Mouse (Mus musculus) liver, embryonic 13.5 days (tissue): ENCODE measurements at regions not wholly inside any gene's neighbourhood (a gene's known extent, or its start where the extent isn't known, plus 50 kb on each side); places are given as distances from the start of the nearest gene placed in this dataset.
"Not testable (repeated sequence)": the region's sequence is repeated elsewhere in the genome, so short reads cannot be mapped to it uniquely, and the experiment has no call there.

Experiments
- ATAC-seq: fragments of 200-750 bp; cut with Nextera tagmentation; 2 replicates; pipeline ENCODE4 v1.8.0; 2017; ENCODE audit warnings: low read depth, mild to moderate bottlenecking, moderate number of reproducible peaks, moderate library complexity
- DNase-seq: peaks from one replicate; pipeline ENCODE4 v3.0.0; 2022
- H3K27ac ChIP-seq: fragments of 300-500 bp; sonication (generic); 2 replicates; pipeline ENCODE4 v1.5.1; 2015; ENCODE audit warnings: moderate library complexity, mild to moderate bottlenecking, inconsistent platforms
- H3K27me3 ChIP-seq: fragments of 300-500 bp; sonication (generic); 2 replicates; pipeline ENCODE4 v1.6.1; 2015; ENCODE audit warnings: mild to moderate bottlenecking, inconsistent platforms
- H3K36me3 ChIP-seq: fragments of 300-500 bp; sonication (generic); 2 replicates; pipeline ENCODE4 v1.6.1; 2015; ENCODE audit warnings: mild to moderate bottlenecking, inconsistent platforms
- H3K4me1 ChIP-seq: fragments of 300-500 bp; sonication (generic); replicated peaks from 2 replicates; pipeline ENCODE4 v1.6.1; 2015; ENCODE audit warnings: inconsistent platforms
- H3K4me2 ChIP-seq: fragments of 300-500 bp; sonication (generic); 2 replicates; pipeline ENCODE4 v1.6.1; 2015; ENCODE audit warnings: inconsistent platforms, mild to moderate bottlenecking, moderate library complexity
- H3K4me3 ChIP-seq: fragments of 300-500 bp; sonication (generic); replicated peaks from 2 replicates; pipeline ENCODE4 v1.5.1; 2015; ENCODE audit warnings: mild to moderate bottlenecking, inconsistent platforms
- H3K9ac ChIP-seq: fragments of 300-500 bp; sonication (generic); 2 replicates; pipeline ENCODE4 v1.6.1; 2015; ENCODE audit warnings: mild to moderate bottlenecking, inconsistent platforms
- H3K9me3 ChIP-seq: fragments of 300-500 bp; sonication (generic); replicated peaks from 2 replicates; pipeline ENCODE4 v1.6.1; 2016; ENCODE audit warnings: inconsistent platforms
- WGBS: fragments of 180-500 bp; shearing (Covaris S2); methylation state at CpG from one replicate; pipeline ENCODE4 v1.1.7; 2015; ENCODE audit not compliant: insufficient replicate concordance; 5-methylcytosine and 5-hydroxymethylcytosine counted together

DNA sequence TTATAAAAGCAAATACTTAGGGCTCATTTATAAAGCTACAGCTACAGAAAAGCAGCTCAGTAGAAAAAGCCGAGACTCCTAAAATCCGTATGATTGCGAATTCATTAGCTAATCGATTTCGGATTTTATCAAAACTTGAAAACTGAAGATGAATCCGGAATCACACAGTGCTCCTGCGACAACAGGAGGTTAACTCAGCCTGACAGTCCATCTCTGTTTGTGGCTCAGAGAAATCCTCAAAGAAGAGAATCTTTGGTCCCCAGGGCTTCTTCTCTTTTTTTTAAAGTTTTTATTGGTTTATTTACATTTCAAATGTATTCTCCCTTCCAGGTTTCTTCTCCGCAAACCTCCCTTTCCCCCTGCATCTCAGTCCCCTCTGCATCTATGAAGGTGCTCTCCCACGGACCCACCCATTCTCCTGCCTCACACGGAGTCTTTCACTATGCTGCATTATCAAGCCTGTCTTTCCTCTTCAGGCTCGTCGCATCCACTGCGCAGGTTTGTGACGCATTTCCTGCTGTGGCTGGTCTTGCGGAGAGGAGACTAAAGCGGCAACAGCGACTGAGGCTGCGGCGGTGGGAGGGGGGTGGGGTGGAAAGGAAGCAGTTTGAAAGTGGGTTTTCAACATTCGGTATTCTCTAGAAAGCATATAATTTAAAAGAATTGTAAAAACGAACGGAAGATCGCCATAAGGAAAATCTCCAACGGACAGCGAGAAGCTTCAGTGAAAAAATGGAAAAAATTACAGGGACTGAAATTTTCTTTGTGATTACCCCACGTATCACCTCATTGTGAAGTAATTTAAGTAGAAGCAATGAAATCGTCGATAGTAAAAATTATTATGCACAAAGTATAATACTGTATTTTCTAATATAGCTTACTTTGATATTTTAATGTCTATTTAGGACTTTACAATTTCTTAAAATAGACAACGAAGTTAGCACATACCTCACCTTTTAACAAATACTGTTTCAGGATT is 482.5 kb upstream of the Snrpn start:
- 23% methylated on average over 29 of the region's 29 CpGs for WGBS

DNA sequence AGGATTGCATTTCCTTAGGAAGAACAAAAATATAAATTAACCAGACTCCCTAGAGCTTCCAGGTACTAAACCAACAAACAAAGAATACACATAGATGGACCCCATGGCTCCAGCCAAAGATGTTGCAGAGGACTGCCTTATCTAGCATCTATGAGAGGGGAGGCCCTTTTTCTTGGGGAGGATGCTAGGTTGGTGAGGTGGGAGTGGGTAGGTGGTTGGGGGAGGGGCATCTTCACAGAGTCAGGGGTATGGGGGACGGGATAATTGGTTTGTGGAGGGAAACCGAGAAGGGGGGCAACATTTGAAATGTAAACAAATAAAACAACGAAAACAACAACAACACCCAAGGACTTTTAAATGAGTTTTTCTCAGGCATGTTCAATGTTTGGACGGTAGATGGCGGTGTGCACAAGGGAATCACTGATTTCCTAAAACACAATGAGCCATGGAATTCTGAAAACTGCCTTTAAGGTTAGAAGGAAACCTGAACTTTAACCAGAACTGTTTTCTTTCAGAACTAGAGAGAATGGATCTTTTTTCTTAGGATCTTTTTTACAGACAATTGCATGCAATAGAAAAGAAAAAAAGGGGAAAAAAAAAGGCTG is 477.2 kb upstream of the Snrpn start:
- not testable (repeated sequence) for DNase-seq, H3K4me2 ChIP-seq, H3K36me3 ChIP-seq, H3K27me3 ChIP-seq, H3K9me3 ChIP-seq, ATAC-seq, H3K4me3 ChIP-seq, H3K9ac ChIP-seq, H3K4me1 ChIP-seq, H3K27ac ChIP-seq
- 4% methylated on average over 5 of the region's 5 CpGs for WGBS

More for the DNA sequence above, 482.5 kb upstream of the Snrpn start:
- not testable (repeated sequence) for H3K9me3 ChIP-seq, H3K27ac ChIP-seq, H3K9ac ChIP-seq, ATAC-seq, H3K4me1 ChIP-seq, H3K36me3 ChIP-seq, H3K27me3 ChIP-seq
- Histone ChIP-seq H3K4me3 (peak overlapping the region; percentile 25), H3K4me2 (peak overlapping the region; percentile 42)
- DNase-seq, result peak; percentile 1
